Mouse (Mus musculus) thymus, postnatal 0 days (tissue): Measurements from ENCODE around the gene Ccl9. TPM values are rescaled to one million over a fixed set of nuclear protein-coding genes. Genes with fewer than 3 reads are reported as not detected.
A peak's percentile ranks its signal among the peaks of the same experiment; 100 is the strongest.

ENCODE experiments used
- DNase-seq: peaks from one replicate; pipeline ENCODE4 v3.0.0-alpha.2; 2015; ENCODE audit warnings: low spot score
- polyA plus RNA-seq: library from polyadenylated mRNA; unstranded; fragments of >200 nt; fragmentation: Nextera tagmentation; extraction: Ambion mirVana; gene quantifications from 2 replicates; pipeline ENCODE4 v1.2.1, GENCODE M21; 2015

The Ccl9 gene
- 7.5 and 8.4 TPM in 2 replicates for polyA plus RNA-seq

DNA sequence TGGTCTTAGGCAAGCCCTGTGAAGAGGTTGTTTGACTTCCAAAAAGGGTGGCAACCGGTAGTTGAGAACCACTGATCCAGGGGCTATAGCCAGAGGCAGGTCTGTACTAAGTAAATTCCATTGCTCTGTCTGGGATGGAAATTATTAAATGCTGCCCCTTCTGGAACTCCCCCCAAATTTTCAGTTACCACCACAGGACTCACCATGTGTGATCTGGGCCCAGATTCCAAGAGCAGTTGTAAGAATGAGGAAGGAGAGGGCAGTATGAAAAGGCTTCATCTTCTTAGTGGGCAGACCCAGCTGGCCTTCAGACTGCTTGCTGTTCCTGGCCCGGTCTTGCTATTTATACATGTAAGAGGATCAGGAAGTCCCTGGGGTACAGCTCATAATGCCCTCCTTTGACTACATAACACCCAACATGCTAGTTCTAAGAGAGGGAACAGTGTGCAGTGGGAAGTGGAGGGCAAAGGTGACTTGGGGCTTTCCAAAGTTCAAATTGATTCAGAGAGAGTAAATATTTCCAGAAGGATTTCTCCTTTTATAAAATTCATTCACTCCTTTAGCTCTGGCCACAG lies at the start of gene Ccl9:
TSS of gene Ccl9 (minus strand) at position 451 of the 575 bp plus-strand sequence.
- DNase-seq = no peak

DNA sequence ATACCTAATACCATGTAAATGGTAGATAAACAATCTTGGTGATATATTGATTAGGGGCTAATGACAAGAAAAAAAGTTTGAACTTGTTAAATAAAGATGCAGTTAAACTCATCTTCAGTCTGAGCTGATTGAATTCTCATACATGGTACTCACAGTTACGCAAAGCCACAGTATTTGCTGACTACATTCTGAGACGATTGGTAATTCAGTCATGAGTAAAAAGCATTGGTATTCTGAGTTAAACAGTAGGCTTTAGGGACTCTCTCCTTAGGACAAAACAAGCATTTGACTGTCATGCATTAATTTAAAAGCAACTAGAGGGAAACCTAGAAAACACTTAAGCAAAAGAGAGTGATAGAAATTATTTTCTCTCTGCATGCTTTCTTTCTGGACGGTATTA lies 45.1 kb upstream of the Ccl9 start:
- no peak for DNase-seq

DNA sequence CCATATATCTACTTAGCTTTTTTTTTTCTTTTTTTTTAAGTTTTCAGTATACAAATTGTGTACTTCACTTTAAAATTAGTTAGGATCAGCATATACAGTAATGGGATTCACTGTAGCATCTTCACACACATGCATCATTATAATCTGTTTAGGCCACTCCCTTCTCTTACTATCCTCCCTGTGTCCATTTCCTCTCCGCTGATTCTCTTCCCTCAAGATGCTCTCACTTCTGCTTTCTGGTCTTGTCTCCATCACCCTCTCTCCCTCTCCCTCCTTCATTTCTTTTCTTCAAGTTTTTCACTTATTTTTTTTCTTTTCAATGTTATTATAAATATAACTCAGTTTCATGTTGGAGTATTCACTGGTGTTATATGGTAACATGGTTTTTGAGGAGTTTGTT lies 40.6 kb upstream of the Ccl9 start:
- DNase-seq = no peak

DNA sequence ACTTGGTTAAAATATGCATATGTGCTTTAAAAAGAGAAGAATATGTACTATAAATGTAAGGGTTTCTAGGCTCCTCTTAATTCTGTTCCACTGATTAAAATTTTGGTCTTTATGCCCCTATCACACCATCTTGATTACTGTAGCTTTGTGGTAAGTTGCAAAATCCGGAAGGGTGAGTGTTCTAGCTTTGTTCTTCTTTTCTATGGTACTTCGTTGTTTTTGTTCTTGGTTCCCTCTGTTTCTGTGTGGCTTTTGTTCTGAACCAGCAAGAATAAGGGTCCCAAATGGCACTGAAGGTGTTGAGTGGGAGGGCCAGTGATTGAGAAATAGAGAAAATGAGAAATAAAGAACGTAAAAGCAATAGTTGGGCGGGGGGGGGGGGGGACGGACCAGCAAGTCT lies 39.8 kb upstream of the Ccl9 start:
- no peak for DNase-seq

DNA sequence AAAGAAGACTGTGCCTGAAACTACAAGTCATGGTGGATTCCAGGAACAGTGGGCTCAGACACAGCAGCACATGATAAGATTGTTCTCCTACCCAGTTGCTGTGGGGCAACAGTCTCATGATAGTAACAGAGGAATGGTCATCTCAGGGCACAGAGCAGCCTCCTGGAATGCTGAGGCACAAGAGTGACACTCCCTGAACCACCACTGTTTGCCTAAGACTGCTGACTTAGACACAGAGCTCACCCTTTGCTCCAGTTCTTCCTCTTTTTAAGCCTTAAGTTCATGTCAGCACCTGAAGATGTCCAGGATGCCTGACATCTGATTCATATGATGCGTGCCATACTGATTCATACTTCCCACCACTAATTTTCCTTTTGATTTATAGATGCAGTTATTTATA lies 38.1 kb upstream of the Ccl9 start:
- DNase-seq = no peak

DNA sequence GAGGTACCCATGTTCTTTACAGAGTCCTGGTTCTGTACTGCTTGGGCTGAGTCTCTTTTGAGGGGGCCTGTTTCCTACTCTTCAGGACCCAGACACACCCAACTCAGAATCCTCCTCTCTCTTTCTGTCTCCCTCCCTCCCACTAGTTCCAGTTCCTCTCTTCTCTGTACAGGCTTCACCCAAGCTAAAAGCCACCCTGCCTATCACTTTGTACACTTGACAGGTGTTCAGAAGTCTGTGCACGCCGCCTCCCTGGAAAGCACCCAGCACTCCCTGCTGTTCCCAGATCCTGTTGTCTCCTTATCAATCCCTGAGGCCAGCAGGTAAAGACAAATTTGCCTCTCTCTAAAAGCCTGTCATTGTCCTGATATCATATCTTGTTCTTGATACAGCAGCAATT lies 32.5 kb upstream of the Ccl9 start:
- DNase-seq = no peak

DNA sequence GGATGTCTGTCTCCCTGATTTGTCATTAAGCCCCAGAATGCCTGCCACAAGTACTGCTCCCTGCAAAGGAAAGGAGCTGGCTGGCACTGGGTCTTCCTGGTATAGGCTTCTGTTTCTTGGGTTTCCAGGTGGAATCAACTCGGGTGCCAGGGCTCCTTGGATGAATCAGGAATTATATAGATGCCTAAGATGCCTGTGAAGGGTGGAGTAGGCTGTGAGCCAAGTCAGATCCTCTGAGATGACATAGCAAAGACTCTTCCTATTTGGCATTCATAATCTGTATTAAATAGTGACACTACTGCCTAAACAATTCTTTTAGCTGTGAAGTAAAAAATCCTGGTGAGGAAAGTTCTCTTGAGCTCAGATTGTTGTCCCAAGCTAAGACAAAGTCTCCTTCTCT lies 28.0 kb upstream of the Ccl9 start:
- DNase-seq = no peak

DNA sequence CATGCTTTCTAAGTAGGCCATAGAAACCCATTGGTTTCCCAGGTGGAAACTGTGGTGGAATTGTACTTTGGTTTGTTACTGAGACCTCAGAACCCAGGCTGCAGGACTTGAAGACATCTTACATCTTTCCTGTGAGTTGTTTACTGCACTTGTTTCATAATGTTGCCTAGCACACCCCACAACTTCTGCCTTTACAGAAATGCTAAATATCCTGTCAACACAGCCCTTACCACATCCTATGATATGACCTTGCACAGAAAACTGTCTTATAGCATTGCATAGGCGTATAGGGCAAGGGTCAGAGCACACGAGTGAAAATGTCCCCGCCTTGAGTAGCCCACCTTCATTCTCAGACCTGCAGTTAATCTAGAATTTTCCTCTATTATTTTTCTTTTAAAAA lies 27.1 kb upstream of the Ccl9 start:
- DNase-seq = no peak

DNA sequence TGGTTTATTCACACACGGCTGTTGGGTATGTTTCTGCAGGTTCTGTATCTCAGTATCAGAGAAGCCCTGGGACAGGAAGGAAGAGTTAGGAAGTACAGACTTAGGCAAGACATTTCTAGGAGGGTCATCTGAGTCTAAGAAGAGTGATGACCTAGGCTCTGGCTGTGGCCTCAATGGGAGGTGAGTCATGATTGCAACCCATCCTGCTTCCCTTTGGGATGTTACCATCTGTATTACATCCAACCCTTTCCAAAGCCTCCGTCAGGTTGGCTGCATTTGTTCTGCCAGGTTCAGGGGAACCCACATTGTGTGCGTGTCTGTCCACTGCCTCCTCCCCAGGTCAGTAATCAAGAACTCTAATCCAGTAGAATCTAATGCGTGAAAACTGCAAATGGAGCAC lies 26.3 kb upstream of the Ccl9 start:
- no peak for DNase-seq

DNA sequence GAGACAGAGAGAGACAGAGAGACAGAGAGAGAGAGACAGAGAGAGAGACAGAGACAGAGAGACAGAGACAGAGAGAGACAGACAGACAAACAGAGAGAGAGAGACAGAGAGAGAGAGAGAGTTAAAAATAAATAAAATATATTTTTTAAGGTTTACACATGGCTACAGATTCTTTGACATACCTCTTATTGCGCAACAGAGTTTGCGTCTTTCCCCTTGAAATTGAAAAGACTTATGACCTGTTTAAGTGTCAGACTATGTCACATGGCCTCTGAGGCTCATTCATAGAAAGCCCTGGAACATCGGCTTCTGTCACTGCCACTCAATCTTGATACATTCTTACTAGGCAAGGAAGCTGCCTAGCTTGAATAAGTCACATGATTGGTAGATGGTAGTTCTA lies 25.0 kb upstream of the Ccl9 start:
- no peak for DNase-seq

DNA sequence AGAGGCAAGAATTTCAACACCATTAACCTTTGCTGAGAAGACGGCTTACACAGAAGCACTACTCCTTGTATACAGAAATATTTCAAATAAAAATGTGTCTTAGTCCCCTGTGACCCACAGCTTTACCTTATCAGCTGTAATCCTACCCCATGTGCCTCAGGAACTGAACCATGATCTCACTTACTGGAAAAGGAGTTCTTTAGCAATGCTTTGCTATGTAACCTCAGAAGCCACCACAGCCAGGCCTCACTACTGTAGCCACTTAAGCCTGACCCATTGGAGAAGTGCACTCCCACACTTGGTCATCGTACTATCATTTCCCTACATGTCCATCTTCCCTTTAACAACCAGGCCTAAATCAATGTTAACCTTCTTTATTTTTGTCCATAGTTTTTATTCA lies 22.1 kb upstream of the Ccl9 start:
- DNase-seq = no peak

DNA sequence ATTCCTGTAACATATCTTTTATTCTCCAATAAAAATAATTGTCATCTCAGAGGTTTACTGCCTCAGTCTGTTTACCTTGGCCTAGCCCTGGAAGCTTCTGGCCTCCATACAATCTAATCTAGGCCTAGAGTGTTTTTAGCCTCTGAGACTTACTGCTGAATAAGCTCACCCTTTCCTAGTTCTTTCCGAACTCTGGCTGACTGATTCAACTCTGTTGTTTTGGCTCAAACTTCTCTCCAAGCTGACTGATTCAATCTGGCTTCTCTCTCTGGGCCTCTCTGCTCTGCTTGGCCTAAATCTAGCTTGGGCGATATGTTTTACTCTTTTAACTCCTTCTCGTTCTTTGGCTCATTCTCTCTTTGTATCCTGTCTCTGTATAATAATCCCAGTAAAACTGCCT lies 20.6 kb upstream of the Ccl9 start:
- DNase-seq = no peak

DNA sequence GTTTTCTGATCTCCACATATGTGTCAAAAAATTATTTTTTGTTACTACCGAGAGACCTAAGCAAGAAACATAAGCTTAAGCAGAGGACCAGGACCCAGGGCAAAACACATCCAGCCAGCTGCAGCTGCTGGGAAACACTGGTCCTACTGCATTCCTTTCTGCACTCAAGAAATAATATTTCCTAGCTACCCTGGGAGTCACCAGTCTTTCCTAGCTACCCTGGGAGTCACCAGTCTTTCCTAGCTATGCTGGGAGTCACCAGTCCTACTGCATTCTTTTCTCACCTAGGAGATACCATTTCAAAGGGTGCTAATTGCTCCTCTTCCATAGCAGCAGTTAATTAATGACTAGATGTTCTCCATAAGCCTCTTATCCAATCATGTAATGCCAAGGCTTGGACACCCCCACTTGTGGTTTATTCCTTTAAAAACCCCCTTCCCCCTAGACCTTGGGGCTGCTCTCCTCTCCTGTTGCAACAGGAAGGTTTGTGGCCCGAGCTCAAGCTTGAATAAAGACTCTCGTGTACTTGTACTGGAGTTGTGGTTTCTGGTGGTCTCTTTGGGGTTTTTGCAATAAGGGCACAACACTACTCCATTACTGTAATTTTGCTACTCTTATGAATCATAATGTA lies 19.9 kb upstream of the Ccl9 start:
- DNase-seq = no peak

DNA sequence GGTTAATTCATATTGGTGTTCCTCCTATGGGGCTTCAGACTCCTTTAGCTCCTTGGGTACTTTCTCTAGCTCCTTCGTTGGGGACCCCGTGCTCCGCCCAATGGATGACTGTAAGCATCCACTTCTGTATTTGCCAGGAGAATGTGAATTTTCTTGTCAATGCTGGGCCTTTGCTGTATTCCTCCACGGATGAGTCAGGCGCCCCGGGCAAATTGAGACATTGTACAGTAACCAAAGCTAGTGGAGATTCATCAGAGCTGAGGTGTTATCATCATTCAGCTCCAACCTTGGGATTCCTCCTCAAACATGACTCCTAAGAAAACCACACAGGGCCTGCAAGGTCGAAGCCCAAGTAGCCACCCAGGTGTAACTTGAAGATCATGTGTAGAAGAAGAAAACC lies 19.4 kb upstream of the Ccl9 start:
- DNase-seq = no peak

DNA sequence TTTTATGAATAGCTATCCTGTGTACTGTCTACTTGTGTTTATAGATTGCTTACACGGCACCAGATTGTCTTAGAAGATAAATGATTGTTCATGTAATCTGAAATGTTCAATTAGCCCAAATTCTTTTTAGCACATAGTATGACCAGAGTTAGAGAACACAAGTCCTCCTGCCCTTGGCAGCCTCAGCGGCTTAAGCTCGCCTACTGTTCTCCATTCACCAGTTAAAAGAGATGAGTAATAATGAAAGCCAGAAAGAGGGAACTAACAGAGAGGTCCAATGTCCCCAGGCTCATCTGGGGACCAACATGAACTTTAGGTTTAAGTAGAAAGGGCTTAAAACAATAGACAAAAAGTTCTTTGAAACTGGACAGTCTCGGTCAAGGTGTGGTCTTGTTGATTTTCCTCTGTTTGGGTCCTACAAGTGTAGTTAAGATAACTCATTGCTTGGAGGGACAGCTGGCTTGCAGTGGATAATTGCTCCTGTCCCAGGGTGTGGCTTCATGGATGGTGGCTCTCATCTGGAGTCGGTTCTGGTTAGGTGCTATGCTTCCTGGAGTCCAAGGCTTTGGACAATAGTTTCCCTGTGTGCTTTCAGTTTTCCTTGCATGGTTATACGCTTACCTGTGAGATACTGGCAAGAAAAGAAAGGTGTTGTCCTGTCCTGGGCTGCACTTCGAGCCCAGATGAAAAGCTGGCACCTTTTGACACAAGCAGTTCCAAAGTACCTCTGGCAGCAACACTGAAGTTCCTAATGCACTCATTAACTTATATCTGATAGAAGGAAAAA lies 17.4 kb upstream of the Ccl9 start:
- DNase-seq = no peak

DNA sequence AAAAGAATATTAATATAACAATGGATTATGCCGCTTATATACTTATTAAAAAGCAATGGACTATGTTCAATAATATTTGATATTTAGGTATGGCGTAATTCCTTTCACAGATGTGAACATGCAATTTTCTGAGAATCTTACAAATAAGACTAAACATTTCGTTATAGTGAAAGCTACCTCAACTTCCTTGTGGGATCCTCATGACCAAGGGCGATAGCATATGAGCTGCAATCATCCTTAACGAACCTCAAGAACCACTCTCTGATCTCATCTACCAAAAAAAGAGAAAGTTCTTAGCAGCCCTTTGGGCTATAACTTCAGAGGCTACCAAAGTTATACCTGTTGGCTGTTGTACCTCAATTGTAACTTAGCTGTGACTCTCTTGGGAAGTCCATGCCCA lies 15.0 kb upstream of the Ccl9 start:
- DNase-seq = no peak

DNA sequence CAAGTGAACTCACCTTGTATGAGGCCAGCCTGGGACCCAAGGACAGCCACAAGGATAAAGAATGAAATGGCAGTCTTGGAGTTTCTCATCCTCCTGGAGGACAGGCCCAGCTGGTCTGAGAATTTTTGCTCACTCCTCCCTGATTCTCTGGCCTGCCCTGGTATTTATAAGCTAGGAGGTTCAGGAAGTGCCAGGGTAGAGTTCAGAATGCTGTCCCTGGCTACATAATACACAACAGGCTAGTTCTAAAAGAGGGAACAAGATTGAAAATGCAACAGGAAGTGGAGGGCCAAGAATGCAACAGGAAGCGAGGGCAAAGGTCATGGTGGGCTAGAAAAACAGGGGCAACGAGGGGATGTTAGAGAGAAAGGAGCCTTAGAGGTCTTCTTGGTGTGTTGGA lies 14.4 kb upstream of the Ccl9 start, which contains the start of gene Ccl6:
TSS of gene Ccl6 (minus strand) at position 235 of the 400 bp plus-strand sequence.
- DNase-seq = peak; percentile 15

DNA sequence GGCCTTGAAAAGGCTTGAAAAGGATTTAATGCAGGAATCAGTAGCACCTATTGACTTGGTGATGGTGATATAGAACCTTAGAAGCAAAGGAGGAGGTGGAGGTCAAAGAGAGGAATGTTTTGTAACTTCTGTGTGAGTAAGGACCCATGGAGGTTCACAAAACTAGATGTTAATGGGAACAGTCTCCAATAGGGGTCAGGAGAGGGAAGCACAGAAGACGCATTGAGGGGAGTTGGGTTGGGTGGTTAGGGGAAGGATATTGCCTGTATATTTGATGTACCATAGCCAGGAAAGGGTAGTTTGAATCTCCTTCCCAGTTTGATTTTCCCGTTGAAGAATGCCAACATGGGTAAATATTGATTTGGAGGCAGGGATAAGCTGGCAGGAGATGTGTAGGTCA lies 5.8 kb upstream of the Ccl9 start:
- no peak for DNase-seq

DNA sequence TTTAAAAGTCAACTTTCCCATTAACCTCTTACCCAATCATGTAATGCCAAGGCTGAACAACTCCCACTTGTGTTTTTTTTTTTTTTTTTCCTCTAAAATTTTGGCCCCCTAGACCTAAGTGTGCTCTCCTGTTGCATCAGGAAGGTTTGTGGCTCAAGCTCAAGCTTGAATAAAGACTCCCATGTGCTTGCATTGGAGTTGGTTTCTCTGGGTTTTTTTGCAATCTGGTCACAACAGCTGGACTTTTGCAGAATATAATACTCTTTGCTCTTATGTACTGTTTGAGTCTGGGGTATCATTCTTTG lies 5.0 kb upstream of the Ccl9 start:
- DNase-seq = no peak

DNA sequence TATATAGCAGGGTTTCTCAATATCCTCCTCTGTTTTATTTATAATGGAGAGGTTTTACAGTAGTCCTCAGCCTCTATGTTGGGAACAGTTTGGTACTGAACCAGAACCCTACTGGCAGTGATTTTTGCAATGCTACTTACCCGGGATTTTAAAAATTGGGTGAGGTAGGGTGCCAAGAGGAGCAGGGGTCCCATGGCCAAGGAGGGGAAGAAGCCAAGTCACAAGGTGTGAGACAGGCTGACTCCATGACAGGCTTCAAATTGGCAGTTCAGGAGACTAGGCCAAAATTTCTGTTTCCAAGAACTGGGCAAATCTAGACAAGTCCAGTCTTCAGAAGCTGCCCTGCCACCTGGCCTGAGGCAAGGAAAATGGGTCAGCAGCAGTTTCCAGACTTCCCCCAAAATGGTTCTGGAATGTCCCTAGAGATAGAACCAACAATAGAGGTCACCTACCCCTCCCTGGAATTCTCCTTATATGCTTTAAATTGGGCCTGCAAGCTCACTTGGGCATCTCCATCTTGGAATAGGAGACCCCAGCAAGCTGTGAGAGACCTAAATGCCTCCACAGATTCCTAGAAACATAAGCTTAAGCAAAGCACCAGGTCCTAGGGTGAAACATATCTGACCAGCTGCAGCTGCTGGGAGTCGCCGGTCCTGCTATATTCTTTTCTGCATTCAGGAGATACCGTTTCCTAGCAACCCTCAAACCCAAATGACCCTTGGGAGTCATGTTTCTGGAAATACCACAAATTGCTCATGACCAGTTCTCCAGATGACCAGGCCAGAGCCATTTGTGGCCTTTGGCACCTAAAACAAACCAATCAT lies 4.4 kb upstream of the Ccl9 start:
- DNase-seq = no peak

DNA sequence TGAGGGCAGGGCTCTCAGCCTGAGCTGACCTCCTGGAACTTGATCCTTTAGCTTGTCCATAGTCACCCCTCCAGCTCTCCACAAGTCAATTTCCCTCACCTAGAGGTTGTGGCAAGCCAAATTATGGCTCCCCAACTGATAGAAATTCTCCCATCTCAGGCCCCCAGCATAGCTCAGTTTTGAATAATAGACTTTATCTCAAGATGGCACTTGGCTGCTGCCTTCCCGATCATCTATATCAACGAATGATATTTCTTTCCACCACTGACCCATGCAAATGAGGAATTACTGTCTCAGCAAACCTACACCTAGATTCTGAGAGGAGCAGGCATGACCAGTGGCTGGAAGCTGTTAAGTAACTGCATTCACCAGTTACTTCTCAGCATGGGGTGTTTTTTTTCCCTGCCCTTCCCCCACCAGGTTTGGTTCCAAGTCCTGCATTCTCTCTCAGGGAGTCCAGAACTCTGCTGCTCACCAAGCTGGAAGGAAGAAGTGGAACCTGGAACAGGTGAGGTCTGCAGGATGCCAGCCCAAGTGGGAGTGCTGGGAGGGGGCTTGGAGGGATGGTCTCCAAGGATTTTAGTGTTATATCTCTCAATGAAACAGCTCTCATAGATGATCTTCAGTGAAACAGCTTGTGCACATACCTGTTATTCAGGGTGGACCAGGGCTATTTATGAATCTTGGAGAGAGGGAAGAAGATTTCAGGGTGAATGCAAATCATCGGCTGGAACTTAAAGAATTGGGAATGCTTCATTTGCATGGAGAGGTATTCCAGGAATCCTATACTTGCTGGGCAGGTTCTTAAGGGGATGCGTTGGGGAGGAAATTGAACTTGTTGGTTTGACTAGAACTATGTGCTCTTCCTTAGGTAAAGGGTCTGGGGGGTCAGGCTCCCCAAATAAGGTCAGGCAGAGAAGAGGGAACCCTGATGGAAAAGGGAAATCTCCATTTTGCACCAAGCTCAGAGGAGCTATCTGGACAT lies 3.5 kb upstream of the Ccl9 start:
- DNase-seq = no peak
